Mouse (Mus musculus) megakaryocyte, embryonic 14.5 days (primary cell): Measurements from ENCODE around the gene Col3a1.

Experiments used
- FLI1 ChIP-seq: IDR thresholded peaks from 2 replicates; pipeline ENCODE4 v1.6.1; 2012; ENCODE audit warnings: low read length, inconsistent platforms, mixed read lengths
- GATA1 ChIP-seq: IDR thresholded peaks from 3 replicates; pipeline ENCODE4 v1.6.1; 2012; ENCODE audit warnings: mixed read lengths, low read length, inconsistent platforms, borderline replicate concordance

- no peak for TF ChIP-seq GATA1
- TF ChIP-seq FLI1: no peak
These were observed 624 bp downstream of the Col3a1 start for GRCm38 (mm10) chr1:45311962-45312361.
